Mouse (Mus musculus) liver, embryonic 15.5 days (tissue): ENCODE data around the gene Farp1. TPM values are rescaled to one million over a fixed set of nuclear protein-coding genes. Genes with fewer than 3 reads are reported as not detected.

ENCODE experiments used
- ATAC-seq: fragments of 200-750 bp; cut with Nextera tagmentation; 2 replicates; pipeline ENCODE4 v1.8.0; 2017; ENCODE audit warnings: moderate number of reproducible peaks, mild to moderate bottlenecking, moderate library complexity; ENCODE audit not compliant: insufficient read depth
- H3K27ac ChIP-seq: fragments of 300-500 bp; sonication (generic); replicated peaks from 2 replicates; pipeline ENCODE4 v1.5.1; 2015; ENCODE audit warnings: mild to moderate bottlenecking, inconsistent platforms
- H3K27me3 ChIP-seq: fragments of 300-500 bp; sonication (generic); 2 replicates; pipeline ENCODE4 v1.6.1; 2015; ENCODE audit warnings: mild to moderate bottlenecking, inconsistent platforms
- H3K36me3 ChIP-seq: fragments of 300-500 bp; sonication (generic); replicated peaks from 2 replicates; pipeline ENCODE4 v1.6.1; 2015; ENCODE audit warnings: moderate library complexity, mild to moderate bottlenecking, inconsistent platforms
- H3K4me1 ChIP-seq: fragments of 300-500 bp; sonication (generic); replicated peaks from 2 replicates; pipeline ENCODE4 v1.6.1; 2015; ENCODE audit warnings: inconsistent platforms
- H3K4me2 ChIP-seq: fragments of 300-500 bp; sonication (generic); 2 replicates; pipeline ENCODE4 v1.6.1; 2015; ENCODE audit warnings: moderate library complexity, mild to moderate bottlenecking, inconsistent platforms
- H3K4me3 ChIP-seq: fragments of 300-500 bp; sonication (generic); replicated peaks from 2 replicates; pipeline ENCODE4 v1.5.1; 2015; ENCODE audit warnings: mild to moderate bottlenecking, inconsistent platforms
- H3K9ac ChIP-seq: fragments of 300-500 bp; sonication (generic); 2 replicates; pipeline ENCODE4 v1.6.1; 2015; ENCODE audit warnings: moderate library complexity, mild to moderate bottlenecking, inconsistent platforms
- H3K9me3 ChIP-seq: fragments of 300-500 bp; sonication (generic); replicated peaks from 2 replicates; pipeline ENCODE4 v1.6.1; 2016; ENCODE audit warnings: inconsistent platforms
- WGBS: fragments of 180-500 bp; shearing (Covaris S2); methylation state at CpG from one replicate; pipeline ENCODE4 v1.1.7; 2015; ENCODE audit warnings: mixed read lengths; ENCODE audit not compliant: insufficient replicate concordance; 5-methylcytosine and 5-hydroxymethylcytosine counted together
- polyA plus RNA-seq: library from polyadenylated mRNA; unstranded; fragments of >200 nt; fragmentation: Nextera tagmentation; extraction: Ambion mirVana; gene quantifications from 2 replicates; pipeline ENCODE4 v1.2.1, GENCODE M21; 2015

The Farp1 gene
- polyA plus RNA-seq, 1 experiment from 2014 or later, result 3.2 TPM

- Histone ChIP-seq H3K27ac (peak overlapping the region; percentile 58), H3K9ac (no peak overlapping the region), H3K4me1 (peaks cover 24% of the 10 kb centered on the region; the same call in 1 of the 2 replicates), H3K4me2 (no peak overlapping the region), H3K9me3 (no peaks in the 10 kb centered on the region), H3K27me3 (no peaks in the 10 kb centered on the region), H3K36me3 (no peaks in the 10 kb centered on the region), H3K4me3 (no peak overlapping the region)
- ATAC-seq, result no peak
- 19% methylated on average over 7 of the region's 7 CpGs for WGBS
Observed at GRCm38 (mm10) chr14:121146213-121146612, 111.2 kb downstream of the Farp1 start.

DNA sequence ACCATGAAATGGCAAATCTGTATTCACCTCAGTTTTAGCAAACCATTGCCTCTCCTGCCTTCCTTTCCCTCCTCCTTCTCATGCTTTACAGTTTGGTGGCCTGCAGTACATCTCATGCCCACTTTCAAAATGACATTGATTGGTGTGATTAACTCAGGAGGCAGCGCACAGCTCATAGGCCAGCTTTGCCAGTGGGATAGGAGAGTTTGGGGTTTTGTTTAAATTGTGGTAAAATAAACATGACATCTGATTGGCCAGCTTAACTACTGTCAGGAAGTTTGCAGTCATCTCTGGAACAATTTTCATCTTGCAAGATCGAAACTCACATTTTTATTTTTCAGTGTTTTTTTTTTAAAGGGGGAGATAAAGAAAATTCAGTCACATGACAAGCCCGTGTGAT is 112.0 kb downstream of the Farp1 start:
- Histone ChIP-seq H3K9ac (no peak overlapping the region), H3K4me2 (no peak overlapping the region), H3K4me1 (peaks cover 17% of the 10 kb centered on the region; the same call in 1 of the 2 replicates), H3K4me3 (no peak overlapping the region), H3K9me3 (no peaks in the 10 kb centered on the region), H3K27ac (peak overlapping the region; percentile 38; the same call in 1 of the 2 replicates), H3K27me3 (no peaks in the 10 kb centered on the region), H3K36me3 (no peaks in the 10 kb centered on the region)
- no peak for ATAC-seq
- 46% methylated on average over 3 of the region's 3 CpGs for WGBS

DNA sequence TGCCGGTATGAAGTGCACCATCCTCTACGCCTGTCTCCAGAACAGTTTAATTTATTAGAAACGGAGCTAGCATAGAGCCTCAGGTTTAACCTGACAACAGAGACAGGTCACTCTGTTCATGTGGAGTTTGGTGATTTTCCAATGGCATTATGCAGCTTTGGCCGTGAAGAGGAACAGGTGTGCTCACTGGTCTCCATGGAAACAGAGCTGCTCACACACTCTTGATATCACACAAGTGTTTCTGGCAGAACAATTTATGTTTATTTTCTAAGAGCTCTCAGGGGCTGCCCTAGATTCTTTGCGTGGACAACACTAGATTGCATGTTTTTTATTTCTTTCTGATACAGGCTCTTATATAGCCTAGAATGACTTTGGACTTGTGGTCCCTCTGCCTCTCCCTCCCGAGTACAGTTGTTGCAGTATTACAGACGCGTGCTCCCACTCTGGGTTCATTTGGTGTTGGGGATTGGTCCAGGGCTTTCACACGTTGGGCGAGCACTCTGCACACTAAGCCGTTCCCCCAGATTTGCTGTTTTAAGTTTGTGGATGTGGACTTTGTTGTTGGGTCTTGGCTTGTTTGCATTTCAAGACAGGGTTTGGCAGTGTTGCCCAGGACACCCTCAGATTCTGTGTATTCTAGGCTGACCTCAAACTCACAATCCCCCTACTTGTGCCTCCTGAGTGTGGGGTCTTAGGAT is 113.2 kb downstream of the Farp1 start:
- ATAC-seq, result no peak
- WGBS, result 62% methylated on average over 11 of the region's 11 CpGs
- H3K27me3 ChIP-seq, result no peaks in the 10 kb centered on the region
- no peak overlapping the region for H3K4me2 ChIP-seq
- no peaks in the 10 kb centered on the region for H3K36me3 ChIP-seq
- H3K9me3 ChIP-seq, result no peaks in the 10 kb centered on the region
- no peak overlapping the region for H3K9ac ChIP-seq
- H3K4me1 ChIP-seq, result peaks cover 22% of the 10 kb centered on the region; the same call in 1 of the 2 replicates
- H3K27ac ChIP-seq, result no peak overlapping the region
- no peak overlapping the region for H3K4me3 ChIP-seq

DNA sequence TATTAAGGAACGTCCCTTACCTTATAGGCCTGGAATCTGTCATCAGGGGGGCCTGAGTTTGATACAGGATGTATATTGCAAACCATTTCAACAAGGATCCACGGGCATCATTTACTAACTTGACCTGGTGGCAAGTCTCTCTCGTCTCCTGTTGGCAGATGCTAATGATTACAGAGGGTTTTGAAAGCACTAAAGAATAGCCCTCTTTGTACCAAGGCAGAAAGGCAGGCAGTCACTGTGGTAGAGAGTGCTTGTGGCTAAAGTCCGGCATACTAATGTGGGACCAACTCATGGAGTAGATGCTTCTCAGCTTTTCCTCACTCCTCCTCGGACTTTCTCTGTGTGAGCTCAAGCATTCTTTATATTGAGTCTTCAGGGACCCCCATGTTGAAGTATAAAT is 115.0 kb downstream of the Farp1 start:
- Histone ChIP-seq H3K4me2 (no peak overlapping the region), H3K9ac (no peak overlapping the region), H3K4me1 (peaks cover 22% of the 10 kb centered on the region; the same call in 1 of the 2 replicates), H3K27ac (no peak overlapping the region), H3K27me3 (no peaks in the 10 kb centered on the region), H3K36me3 (no peaks in the 10 kb centered on the region), H3K4me3 (no peak overlapping the region), H3K9me3 (no peaks in the 10 kb centered on the region)
- ATAC-seq, result no peak
- WGBS, result 62% methylated on average over 5 of the region's 5 CpGs

DNA sequence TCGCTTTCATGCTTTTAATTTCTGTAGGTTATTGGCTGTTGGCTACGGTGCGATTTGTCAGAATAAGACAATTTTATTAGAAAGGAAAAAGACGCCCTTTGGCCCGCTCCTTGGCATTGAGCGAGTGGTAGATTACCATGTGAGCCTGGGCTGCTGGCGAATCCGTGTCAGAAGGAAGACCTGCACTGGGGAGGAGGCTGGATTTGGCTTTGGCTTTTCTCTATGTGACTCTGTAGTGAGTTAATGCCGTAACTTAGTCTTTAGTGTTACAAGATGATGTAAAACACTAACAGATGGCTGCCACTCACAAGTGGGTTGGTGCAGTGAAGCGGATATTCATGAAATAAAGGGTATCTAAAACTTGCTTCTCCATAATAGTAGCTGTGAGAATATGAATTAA is 116.8 kb downstream of the Farp1 start:
- no peak overlapping the region for H3K27ac ChIP-seq
- H3K27me3 ChIP-seq, result no peaks in the 10 kb centered on the region
- H3K4me2 ChIP-seq, result no peak overlapping the region
- no peaks in the 10 kb centered on the region for H3K9me3 ChIP-seq
- no peak overlapping the region for H3K4me3 ChIP-seq
- no peaks in the 10 kb centered on the region for H3K36me3 ChIP-seq
- no peak overlapping the region for H3K9ac ChIP-seq
- peaks cover 16% of the 10 kb centered on the region; the same call in 1 of the 2 replicates for H3K4me1 ChIP-seq
- 78% methylated on average over 10 of the region's 10 CpGs for WGBS
- no peak for ATAC-seq

DNA sequence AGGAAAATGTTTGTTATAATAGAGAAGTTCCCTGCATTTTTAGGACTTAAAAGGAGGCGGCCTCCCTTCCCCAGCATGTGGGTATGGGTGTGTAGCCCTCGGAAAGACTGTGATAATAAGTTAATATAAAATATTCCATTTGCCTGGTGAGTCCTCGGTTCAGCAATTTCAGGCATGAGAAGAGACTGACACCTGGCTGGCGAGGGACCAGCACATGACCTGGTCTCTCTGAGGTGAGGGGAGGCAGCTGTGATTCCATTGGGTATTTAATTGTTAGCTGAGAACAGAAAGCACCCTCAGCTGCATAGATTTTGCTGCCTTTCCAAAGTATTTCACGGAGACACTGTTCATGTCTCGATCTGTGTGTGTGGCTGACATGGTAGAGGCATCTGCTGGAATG is 117.8 kb downstream of the Farp1 start:
- 0 out of 2 replicates have a peak, but pooled peaks cover 9% of the 10 kb centered on the region for H3K4me1 ChIP-seq
- no peaks in the 10 kb centered on the region for H3K36me3 ChIP-seq
- ATAC-seq, result no peak
- no peaks in the 10 kb centered on the region for H3K27me3 ChIP-seq
- no peak overlapping the region for H3K9ac ChIP-seq
- H3K9me3 ChIP-seq, result no peaks in the 10 kb centered on the region
- WGBS, result 60% methylated on average over 6 of the region's 6 CpGs
- H3K4me3 ChIP-seq, result no peak overlapping the region
- H3K4me2 ChIP-seq, result no peak overlapping the region
- no peak overlapping the region for H3K27ac ChIP-seq

GRCm38 (mm10) chr14:121153260-121153659 is 118.3 kb downstream of the Farp1 start:
- H3K27ac ChIP-seq, result no peak overlapping the region
- H3K4me1 ChIP-seq, result 0 out of 2 replicates have a peak, but pooled peaks cover 5% of the 10 kb centered on the region
- H3K9ac ChIP-seq, result no peak overlapping the region
- H3K27me3 ChIP-seq, result no peaks in the 10 kb centered on the region
- H3K4me2 ChIP-seq, result no peak overlapping the region
- no peaks in the 10 kb centered on the region for H3K36me3 ChIP-seq
- WGBS, result 62% methylated on average over 7 of the region's 7 CpGs
- H3K4me3 ChIP-seq, result no peak overlapping the region
- no peak for ATAC-seq
- H3K9me3 ChIP-seq, result no peaks in the 10 kb centered on the region

DNA sequence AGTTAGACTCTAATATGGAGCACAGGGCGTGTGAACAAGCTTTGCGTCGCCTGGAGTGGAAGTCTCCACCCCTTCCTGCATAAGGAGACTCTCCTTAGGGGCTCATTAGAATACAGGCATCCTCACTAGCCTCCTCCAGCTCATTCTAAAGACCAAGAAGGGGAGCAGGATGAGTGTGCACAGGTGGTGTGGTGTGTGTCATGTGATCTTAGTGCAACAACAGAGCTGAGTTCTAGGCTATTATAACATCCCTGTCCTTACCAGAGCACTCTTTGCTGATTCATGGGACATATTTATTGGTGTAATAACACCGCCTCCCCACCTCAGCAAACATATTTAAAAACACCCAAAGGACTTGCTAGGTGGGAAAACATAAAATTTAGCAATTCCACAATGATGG is 120.2 kb downstream of the Farp1 start:
- H3K4me3 ChIP-seq, result no peak overlapping the region
- no peaks in the 10 kb centered on the region for H3K27me3 ChIP-seq
- WGBS, result 64% methylated on average over 4 of the region's 4 CpGs
- H3K27ac ChIP-seq, result no peak overlapping the region
- H3K9ac ChIP-seq, result no peak overlapping the region
- H3K4me1 ChIP-seq, result 0 out of 2 replicates have a peak, but pooled peaks cover 5% of the 10 kb centered on the region
- H3K4me2 ChIP-seq, result no peak overlapping the region
- no peak for ATAC-seq
- H3K36me3 ChIP-seq, result no peaks in the 10 kb centered on the region
- no peaks in the 10 kb centered on the region for H3K9me3 ChIP-seq

GRCm38 (mm10) chr14:121158616-121159015 is 123.6 kb downstream of the Farp1 start:
- 57% methylated on average over 2 of the region's 2 CpGs for WGBS
- Histone ChIP-seq H3K27me3 (no peaks in the 10 kb centered on the region), H3K27ac (no peak overlapping the region), H3K36me3 (no peaks in the 10 kb centered on the region), H3K4me1 (no peaks in the 10 kb centered on the region), H3K9ac (no peak overlapping the region), H3K4me2 (no peak overlapping the region), H3K4me3 (no peak overlapping the region), H3K9me3 (no peaks in the 10 kb centered on the region)
- no peak for ATAC-seq

DNA sequence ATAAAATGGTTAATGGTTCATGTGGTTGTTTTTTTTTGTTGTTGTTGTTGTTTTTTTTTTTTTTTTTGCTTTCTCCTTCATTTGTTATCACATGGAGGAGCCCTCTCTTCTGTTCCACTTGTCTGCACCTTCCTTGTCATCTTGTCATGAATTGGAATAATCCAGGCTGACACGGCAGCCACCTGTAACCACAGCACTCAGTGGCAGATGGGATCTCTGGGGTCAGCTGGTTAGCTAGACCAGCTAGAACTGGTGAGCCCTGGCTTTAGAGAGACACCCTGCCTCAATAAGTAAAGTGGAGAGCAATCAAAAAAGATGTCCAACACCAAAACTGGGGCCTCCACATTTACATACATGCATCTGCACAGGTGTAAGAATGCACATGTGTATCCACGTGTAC is 127.8 kb downstream of the Farp1 start:
- Histone ChIP-seq H3K9ac (no peak overlapping the region), H3K4me1 (no peaks in the 10 kb centered on the region), H3K27ac (no peak overlapping the region), H3K36me3 (no peaks in the 10 kb centered on the region), H3K9me3 (no peaks in the 10 kb centered on the region), H3K4me3 (no peak overlapping the region), H3K27me3 (no peaks in the 10 kb centered on the region), H3K4me2 (no peak overlapping the region)
- no peak for ATAC-seq
- WGBS, result 57% methylated on average over 2 of the region's 2 CpGs

DNA sequence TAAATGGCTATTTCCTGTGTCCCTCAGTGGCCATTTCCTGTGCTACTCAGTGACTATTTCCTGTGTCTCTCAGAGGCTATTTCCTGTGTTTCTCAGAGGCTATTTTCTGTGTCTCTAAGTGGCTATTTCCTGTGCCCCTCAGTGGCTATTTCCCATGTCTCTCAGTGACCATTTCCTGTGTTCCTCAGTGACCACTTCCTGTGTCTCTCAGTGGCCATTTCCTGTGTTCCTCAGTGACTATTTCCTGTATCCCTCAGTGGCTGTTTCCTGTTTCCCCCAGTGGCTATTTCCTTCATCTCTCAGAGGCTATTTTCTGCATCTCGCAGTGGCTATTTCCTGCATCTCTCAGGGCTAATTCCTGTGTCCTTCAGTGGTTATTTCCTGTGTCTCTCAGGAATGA is 129.9 kb downstream of the Farp1 start:
- no peaks in the 10 kb centered on the region for H3K9me3 ChIP-seq
- no peak overlapping the region for H3K9ac ChIP-seq
- no peaks in the 10 kb centered on the region for H3K36me3 ChIP-seq
- H3K27ac ChIP-seq, result no peak overlapping the region
- no peaks in the 10 kb centered on the region for H3K4me1 ChIP-seq
- 44% methylated on average over 1 of the region's 1 CpGs for WGBS
- H3K4me3 ChIP-seq, result no peak overlapping the region
- H3K4me2 ChIP-seq, result no peak overlapping the region
- no peak for ATAC-seq
- H3K27me3 ChIP-seq, result no peaks in the 10 kb centered on the region
